Mouse (Mus musculus) heart, embryonic 14.5 days (tissue): ENCODE data around the gene Sox2. TPM values are rescaled to one million over a fixed set of nuclear protein-coding genes. Genes with fewer than 3 reads are reported as not detected.

ENCODE experiments used
- ATAC-seq: fragments of 200-750 bp; cut with Nextera tagmentation; 2 replicates; pipeline ENCODE4 v1.8.0; 2017; ENCODE audit warnings: low read depth, moderate TSS enrichment; ENCODE audit not compliant: insufficient number of reproducible peaks, insufficient read depth, low FRiP score
- H3K27ac ChIP-seq, 2 experiments: fragments of 200-500 bp in 1 of 2; fragments of 300-500 bp in 1 of 2; sonication (generic) in 1 of 2; replicated peaks in 1 of 2; 2 replicates each; pipeline ENCODE4 v1.5.1; 2012 to 2014; ENCODE audit warnings: low read depth in 2 of 2, low read length in 2 of 2, control low read depth in 1 of 2, mild to moderate bottlenecking in 1 of 2, mixed read lengths in 1 of 2; ENCODE audit not compliant: control insufficient read depth in 1 of 2, insufficient read depth in 1 of 2
- H3K27me3 ChIP-seq: fragments of 300-500 bp; sonication (generic); 2 replicates; pipeline ENCODE4 v1.6.1; 2014; ENCODE audit warnings: mild to moderate bottlenecking, low read length, control low read depth; ENCODE audit not compliant: control insufficient read depth, insufficient read depth
- H3K36me3 ChIP-seq: fragments of 300-500 bp; sonication (generic); 2 replicates; pipeline ENCODE4 v1.6.1; 2014; ENCODE audit warnings: mild to moderate bottlenecking, control low read depth, low read length, mixed read lengths; ENCODE audit not compliant: control insufficient read depth, insufficient read depth
- H3K4me1 ChIP-seq, 2 experiments: fragments of 200-500 bp in 1 of 2; fragments of 300-500 bp in 1 of 2; sonication (generic) in 1 of 2; 2 replicates each; pipeline ENCODE4 v1.6.1; 2012 to 2014; ENCODE audit warnings: low read length in 2 of 2, control low read depth in 1 of 2, mixed read lengths in 1 of 2; ENCODE audit not compliant: control insufficient read depth in 2 of 2, insufficient read depth in 2 of 2
- H3K4me2 ChIP-seq: fragments of 300-500 bp; sonication (generic); 2 replicates; pipeline ENCODE4 v1.6.1; 2014; ENCODE audit warnings: mild to moderate bottlenecking, low read length
- H3K4me3 ChIP-seq, 2 experiments: fragments of 200-500 bp in 1 of 2; fragments of 300-500 bp in 1 of 2; sonication (generic) in 1 of 2; 2 replicates each; pipeline ENCODE4 v1.5.1; 2012 to 2014; ENCODE audit warnings: low read length in 2 of 2, mild to moderate bottlenecking in 2 of 2, control low read depth in 1 of 2, low read depth in 1 of 2, moderate library complexity in 1 of 2; ENCODE audit not compliant: control insufficient read depth in 1 of 2, insufficient read depth in 1 of 2
- H3K9ac ChIP-seq: fragments of 300-500 bp; sonication (generic); 2 replicates; pipeline ENCODE4 v1.6.1; 2014; ENCODE audit warnings: mild to moderate bottlenecking, low read length
- H3K9me3 ChIP-seq: fragments of 300-500 bp; sonication (generic); 2 replicates; pipeline ENCODE4 v1.6.1; 2016; ENCODE audit warnings: low read length, control low read depth; ENCODE audit not compliant: control insufficient read depth
- WGBS: fragments of 180-500 bp; shearing (Covaris S2); extraction: QIAGEN DNeasy Blood & Tissue Kit; methylation state at CpG from one replicate; pipeline ENCODE4 v1.1.7; 2014; 5-methylcytosine and 5-hydroxymethylcytosine counted together
- polyA plus RNA-seq: library from polyadenylated mRNA; unstranded; fragments of >200 nt; fragmentation: Nextera tagmentation; extraction: Ambion mirVana; gene quantifications from 2 replicates; pipeline ENCODE4 v1.2.1, GENCODE M21; 2014

Sox2 gene
- polyA plus RNA-seq, 1 experiment from 2014 or later, result 0.24 TPM

DNA sequence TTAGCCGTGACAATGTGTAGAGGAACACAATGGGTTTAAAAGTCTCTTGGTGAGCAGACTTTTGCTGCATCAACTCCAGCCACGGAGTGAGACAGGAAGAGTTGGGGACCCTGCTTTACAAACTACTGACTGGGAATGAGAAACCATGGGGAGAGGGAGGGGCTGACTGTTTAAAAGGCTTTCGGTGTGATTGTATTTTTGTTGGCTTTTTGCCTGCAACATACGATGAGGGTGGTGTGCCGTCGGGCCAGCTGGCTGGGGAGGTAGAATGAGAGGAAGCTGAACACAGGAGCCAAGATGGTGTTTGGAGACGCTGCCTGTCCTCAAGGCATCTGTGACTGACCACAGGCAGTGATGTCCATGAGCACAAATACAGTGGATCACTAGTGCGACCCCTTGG lies 23.7 kb upstream of the Sox2 start:
- Histone ChIP-seq H3K36me3 (no peaks in the 10 kb centered on the region), H3K27ac (no peak overlapping the region)
- no peak for ATAC-seq

GRCm38 (mm10) chr3:34630031-34630430 lies 20.2 kb upstream of the Sox2 start:
- Histone ChIP-seq H3K4me2 (no peak overlapping the region), H3K9ac (no peak overlapping the region), H3K27ac (no peak overlapping the region), H3K9me3 (no peaks in the 10 kb centered on the region), H3K4me3 (no peak overlapping the region), H3K27me3 (no peaks in the 10 kb centered on the region), H3K36me3 (no peaks in the 10 kb centered on the region), H3K4me1 (no peaks in the 10 kb centered on the region)
- WGBS, result 66% methylated on average over 8 of the region's 8 CpGs
- ATAC-seq, result no peak

More for the DNA sequence above, 23.7 kb upstream of the Sox2 start:
- Histone ChIP-seq H3K9ac (no peak overlapping the region), H3K27me3 (no peaks in the 10 kb centered on the region), H3K9me3 (no peaks in the 10 kb centered on the region), H3K4me1 (no peaks in the 10 kb centered on the region), H3K4me2 (no peak overlapping the region), H3K4me3 (no peak overlapping the region)
- WGBS, result 70% methylated on average over 8 of the region's 8 CpGs

DNA sequence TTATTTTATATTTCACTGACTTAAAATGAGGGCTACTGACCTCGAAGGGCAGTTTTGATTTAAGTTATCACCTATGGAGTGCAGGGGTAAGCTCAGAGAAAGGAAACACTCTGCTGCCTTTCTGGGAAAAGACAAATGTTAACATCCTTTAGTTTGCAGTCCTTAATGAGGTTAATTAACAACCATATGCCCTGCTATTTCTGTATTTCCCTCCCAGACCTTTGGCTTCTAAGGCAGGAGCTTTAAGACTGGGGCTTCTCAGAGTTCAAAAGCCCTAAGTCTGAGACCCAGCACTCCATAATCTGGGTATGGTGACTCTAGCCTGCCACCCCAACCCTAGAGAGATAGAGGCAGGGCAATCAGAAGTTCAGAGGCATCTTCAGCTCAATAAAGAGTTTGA lies 19.5 kb upstream of the Sox2 start:
- H3K4me3 ChIP-seq, result no peak overlapping the region
- no peak for ATAC-seq
- no peaks in the 10 kb centered on the region for H3K36me3 ChIP-seq
- H3K27ac ChIP-seq, result no peak overlapping the region
- H3K9ac ChIP-seq, result no peak overlapping the region
- H3K9me3 ChIP-seq, result no peaks in the 10 kb centered on the region
- H3K4me2 ChIP-seq, result no peak overlapping the region
- no peaks in the 10 kb centered on the region for H3K27me3 ChIP-seq
- H3K4me1 ChIP-seq, result no peaks in the 10 kb centered on the region
- 44% methylated on average over 1 of the region's 1 CpGs for WGBS

- whole genome bisulfite sequencing, result 59% methylated on average over 6 of the region's 6 CpGs
- H3K27me3 ChIP-seq, result peaks cover 47% of the 10 kb centered on the region
Observed at GRCm38 (mm10) chr3:34636958-34637357, 13.2 kb upstream of the Sox2 start.

DNA sequence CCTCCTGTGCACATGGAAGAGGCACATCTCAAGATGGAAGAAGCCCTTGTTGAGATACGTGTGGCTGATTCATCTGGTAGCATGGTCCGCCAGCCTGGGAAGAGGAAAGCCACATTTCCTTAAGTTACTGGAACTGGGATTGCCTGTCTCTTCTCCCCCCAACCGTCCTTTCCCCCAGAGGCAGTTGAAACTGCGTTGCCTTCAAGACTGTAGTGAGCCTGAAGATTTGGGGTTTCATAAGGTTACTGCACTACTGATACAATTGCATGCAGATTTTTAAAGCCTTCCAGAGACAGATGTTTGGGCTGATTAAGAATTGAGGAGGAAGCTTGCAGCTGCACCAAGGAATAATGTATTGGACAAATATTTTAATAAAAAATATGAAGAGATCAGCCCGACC lies 12.7 kb upstream of the Sox2 start:
- 48% methylated on average over 5 of the region's 5 CpGs for WGBS
- Histone ChIP-seq H3K27ac (no peak overlapping the region), H3K27me3 (peaks cover 52% of the 10 kb centered on the region), H3K9me3 (no peaks in the 10 kb centered on the region), H3K4me3 (no peak overlapping the region), H3K9ac (no peak overlapping the region), H3K36me3 (no peaks in the 10 kb centered on the region), H3K4me1 (peaks cover 6% of the 10 kb centered on the region in 2 experiments; a peak in 2 of 4 replicates), H3K4me2 (no peak overlapping the region)
- no peak for ATAC-seq

More at GRCm38 (mm10) chr3:34636958-34637357, 13.2 kb upstream of the Sox2 start:
- H3K27ac ChIP-seq, result no peak overlapping the region
- no peak overlapping the region for H3K4me2 ChIP-seq
- H3K4me1 ChIP-seq, result peaks cover under 1 to 2% of the 10 kb centered on the region in 2 experiments; a peak in 1 of 4 replicates
- no peaks in the 10 kb centered on the region for H3K36me3 ChIP-seq
- H3K4me3 ChIP-seq, result no peak overlapping the region
- no peak overlapping the region for H3K9ac ChIP-seq
- H3K9me3 ChIP-seq, result no peaks in the 10 kb centered on the region
- ATAC-seq, result no peak

GRCm38 (mm10) chr3:34637926-34638325 lies 12.3 kb upstream of the Sox2 start:
- Histone ChIP-seq H3K4me1 (peaks cover 8 to 9% of the 10 kb centered on the region in 2 experiments; a peak in 2 of 4 replicates), H3K27me3 (peaks cover 56% of the 10 kb centered on the region), H3K9ac (no peak overlapping the region), H3K4me3 (no peak overlapping the region), H3K27ac (no peak overlapping the region), H3K9me3 (no peaks in the 10 kb centered on the region), H3K4me2 (no peak overlapping the region), H3K36me3 (no peaks in the 10 kb centered on the region)
- no peak for ATAC-seq
- 45% methylated on average over 5 of the region's 5 CpGs for WGBS

- Histone ChIP-seq H3K27me3 (peaks cover 61% of the 10 kb centered on the region), H3K4me3 (no peak overlapping the region), H3K9me3 (no peaks in the 10 kb centered on the region), H3K27ac (no peak overlapping the region), H3K4me1 (peaks cover 8 to 9% of the 10 kb centered on the region in 2 experiments; a peak in 2 of 4 replicates), H3K36me3 (no peaks in the 10 kb centered on the region), H3K9ac (no peak overlapping the region), H3K4me2 (no peak overlapping the region)
- ATAC-seq, result no peak
- WGBS, result 11% methylated on average over 13 of the region's 13 CpGs
Observed at GRCm38 (mm10) chr3:34638344-34638743, 11.9 kb upstream of the Sox2 start.
